Mouse (Mus musculus) retina, postnatal 1 day (tissue): ENCODE data around the gene Gm49630.
A peak's percentile ranks its signal among the peaks of the same experiment; 100 is the strongest.
"Not testable (repeated sequence)": the region's sequence is repeated elsewhere in the genome, so short reads cannot be mapped to it uniquely, and the experiment has no call there.

Source experiments
- DNase-seq: peaks from one replicate; pipeline ENCODE4 v3.0.0-alpha.2; 2012

Gene Gm49630

DNA sequence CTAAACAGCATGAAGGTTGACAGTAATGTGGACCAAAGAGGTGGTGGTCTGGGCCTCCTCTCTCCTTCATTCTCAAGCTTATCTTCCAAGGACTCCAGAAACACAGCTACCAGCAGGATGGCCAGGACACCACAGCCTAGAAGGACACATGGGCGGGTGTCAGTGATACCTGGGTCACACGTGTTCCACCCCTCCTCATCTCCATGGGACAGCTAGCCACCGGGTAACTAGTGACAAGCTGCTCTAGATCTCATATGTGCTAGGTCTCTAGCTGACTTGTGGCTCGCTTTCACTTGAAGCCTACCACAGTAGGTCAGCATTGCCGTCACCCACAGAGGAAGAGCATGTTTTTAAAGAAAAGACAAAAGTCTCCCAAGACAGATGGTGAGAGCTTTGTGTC lies at the start of gene Gm49630:
Gene Gm49630 (minus strand): TSS at position 101 of the 400 bp plus-strand sequence.
- DNase-seq, result not testable (repeated sequence)

- DNase-seq, result peak; percentile 42
Observed at GRCm38 (mm10) chr17:7420191-7420973, 48.6 kb upstream of the Gm49630 start.

DNA sequence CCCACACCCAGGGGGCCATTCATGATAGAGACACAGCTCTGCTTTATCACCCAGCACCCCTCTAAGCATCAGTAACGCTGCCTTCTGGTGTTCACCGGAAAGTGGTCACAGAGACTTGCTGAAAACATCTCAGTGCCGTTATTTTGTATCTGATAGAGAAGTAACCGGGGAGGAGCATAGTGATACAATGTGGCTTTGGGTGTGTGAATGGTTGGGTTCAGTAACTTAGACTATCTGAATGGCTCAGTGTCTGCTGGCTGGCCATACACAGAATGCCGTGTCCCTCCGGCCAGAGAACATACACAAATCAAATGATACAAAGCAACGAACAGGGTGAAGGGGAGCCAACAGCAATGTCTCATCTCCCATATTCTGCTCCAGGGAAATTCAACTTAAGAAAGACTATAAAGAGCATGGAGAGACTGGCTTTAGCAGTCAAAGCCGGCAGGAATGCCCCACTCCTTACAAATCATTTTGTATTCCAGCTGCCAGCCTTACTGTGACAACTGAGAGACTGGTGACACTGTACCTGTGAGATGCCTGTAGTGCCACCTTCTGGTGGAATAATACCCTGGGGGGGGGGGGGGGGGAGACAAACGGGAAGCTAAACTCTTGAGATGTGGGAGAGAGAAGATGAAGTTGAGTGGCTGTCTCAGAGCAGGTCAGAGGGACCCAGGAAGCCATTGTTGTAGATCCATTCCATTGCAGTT lies 43.0 kb upstream of the Gm49630 start:
- not testable (repeated sequence) for DNase-seq

DNA sequence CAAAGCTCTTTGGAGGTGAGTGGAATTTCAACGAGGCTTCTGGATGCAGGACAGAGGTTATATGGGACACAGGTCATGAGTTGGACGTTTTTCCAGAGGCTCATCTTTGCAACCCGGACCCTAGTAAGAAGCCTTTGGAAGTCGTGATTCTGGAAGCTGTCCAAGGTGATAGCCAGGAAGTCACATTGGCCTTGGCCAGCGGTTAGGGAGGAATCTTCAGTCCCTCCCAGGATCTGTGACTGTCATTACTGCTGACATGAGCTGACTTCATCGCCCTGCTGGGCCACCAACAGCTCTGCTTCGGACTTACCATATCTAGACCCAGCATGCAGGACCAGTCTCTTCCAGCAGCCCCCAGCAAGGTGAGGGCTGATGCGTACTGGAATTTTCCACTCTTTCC lies 41.6 kb upstream of the Gm49630 start:
- not testable (repeated sequence) for DNase-seq

DNA sequence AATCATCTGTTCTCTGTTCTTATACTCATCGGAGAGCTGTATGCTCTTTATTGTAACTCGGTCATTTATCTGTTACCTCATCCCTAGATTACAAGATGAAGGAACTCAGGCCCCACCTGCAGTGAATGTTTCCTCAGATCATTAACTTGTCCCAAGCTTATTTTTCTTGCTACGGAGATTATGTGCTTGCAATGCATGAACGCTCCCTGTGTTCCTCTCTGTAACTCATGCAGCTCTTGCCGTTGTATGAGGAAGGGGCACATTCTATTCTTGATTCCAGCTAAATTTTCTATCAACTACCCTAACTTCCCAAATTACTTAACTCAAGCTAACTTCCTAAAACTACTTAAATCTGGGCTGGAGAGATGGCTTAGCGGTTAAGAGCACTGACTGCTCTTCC lies 28.0 kb upstream of the Gm49630 start:
- DNase-seq, result not testable (repeated sequence)

- DNase-seq, result not testable (repeated sequence)
Observed at GRCm38 (mm10) chr17:7398198-7398847, 26.5 kb upstream of the Gm49630 start.

GRCm38 (mm10) chr17:7397079-7397478 lies 25.3 kb upstream of the Gm49630 start:
- DNase-seq, result not testable (repeated sequence)

- not testable (repeated sequence) for DNase-seq
Observed at GRCm38 (mm10) chr17:7396288-7396687, 24.5 kb upstream of the Gm49630 start.

DNA sequence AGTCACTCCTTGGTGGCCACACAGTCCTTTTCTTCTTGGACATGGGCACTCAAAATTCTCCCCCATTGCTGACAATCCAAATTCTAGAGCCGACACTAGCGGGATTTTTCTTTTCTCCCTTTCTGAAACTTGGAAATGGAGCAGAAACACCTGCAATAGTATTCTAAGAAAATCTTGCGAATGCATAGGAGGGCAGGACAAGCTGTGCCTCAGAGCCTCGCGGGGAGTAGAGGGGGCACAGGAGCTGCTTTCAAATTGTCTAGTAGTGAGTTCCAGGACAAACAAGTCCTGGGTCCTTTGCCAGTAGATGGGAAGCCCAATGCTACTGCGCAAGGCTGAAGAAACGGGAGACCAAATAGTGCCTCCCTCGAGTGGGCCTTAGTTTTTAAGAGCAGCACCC lies 23.9 kb upstream of the Gm49630 start:
- DNase-seq, result not testable (repeated sequence)

DNA sequence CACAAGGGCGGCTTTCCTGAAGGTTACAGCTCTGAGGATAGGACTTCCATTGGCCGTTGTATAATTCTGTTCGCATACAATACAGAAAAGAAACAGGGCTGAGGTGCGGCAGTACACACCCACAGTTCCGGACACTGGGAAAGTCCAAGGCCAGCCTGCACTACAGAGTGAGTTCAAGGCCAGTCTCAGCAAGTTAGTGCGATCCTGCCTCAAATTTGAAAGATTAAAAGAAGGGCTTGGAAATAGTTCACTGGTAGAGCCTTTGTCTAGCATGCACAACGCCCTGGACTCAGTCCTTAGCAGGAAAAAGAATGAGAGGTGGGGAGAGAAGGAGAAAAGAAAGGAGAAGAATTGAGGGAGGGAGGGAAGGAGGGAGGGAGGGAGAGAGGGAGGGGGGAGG lies 23.3 kb upstream of the Gm49630 start:
- DNase-seq, result not testable (repeated sequence)

- not testable (repeated sequence) for DNase-seq
Observed at GRCm38 (mm10) chr17:7389898-7390297, 18.1 kb upstream of the Gm49630 start.

GRCm38 (mm10) chr17:7388958-7389356 lies 17.2 kb upstream of the Gm49630 start:
- DNase-seq, result not testable (repeated sequence)

GRCm38 (mm10) chr17:7388341-7388957 lies 16.7 kb upstream of the Gm49630 start:
- DNase-seq, result not testable (repeated sequence)

- peak; percentile 58 for DNase-seq
Observed at GRCm38 (mm10) chr17:7386016-7386415, 14.2 kb upstream of the Gm49630 start.

DNA sequence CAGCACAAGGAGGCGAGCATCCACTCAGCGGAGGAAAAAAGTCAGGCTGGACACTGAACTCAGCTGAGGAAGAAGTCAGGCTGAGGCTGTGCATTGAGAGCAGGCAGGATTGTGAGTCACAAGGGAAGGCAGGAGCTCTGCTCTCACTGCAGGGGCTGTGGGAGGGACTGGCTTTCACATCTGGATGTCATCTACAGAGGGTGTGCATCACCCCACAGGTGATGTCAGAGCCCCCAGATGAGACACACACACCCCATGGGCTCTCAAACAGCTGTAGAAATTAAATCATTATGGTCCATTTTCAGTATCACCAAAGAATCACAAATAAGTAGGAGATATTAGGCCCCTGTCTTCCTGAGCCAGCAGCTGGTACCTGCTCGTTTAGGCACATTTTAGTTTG lies 13.6 kb upstream of the Gm49630 start, which contains the start of gene Unc93a2:
Gene Unc93a2 (minus strand): TSS at position 101 of the 400 bp plus-strand sequence.
- not testable (repeated sequence) for DNase-seq

- DNase-seq, result not testable (repeated sequence)
Observed at GRCm38 (mm10) chr17:7383167-7384143, 11.7 kb upstream of the Gm49630 start.

DNA sequence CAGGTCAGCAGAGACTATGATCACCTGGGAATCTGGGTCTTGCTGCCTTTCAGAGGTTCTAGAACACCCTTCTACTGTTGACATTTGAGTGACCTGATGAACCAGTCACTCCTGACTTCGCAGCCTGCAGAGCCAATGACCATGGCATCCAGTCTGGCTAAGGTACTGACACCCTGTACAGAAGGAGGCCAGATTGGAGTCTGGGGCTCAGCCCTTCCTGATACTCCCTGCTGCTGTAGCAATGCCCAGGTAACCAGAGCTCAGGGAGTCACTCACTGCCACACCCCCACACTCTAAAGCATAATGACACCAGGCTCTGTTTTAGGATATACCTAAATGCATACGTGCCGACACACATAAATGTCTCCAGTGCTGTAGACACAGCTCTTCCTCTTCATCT lies 10.9 kb upstream of the Gm49630 start:
- DNase-seq, result not testable (repeated sequence)

GRCm38 (mm10) chr17:7377907-7378306 lies 6.1 kb upstream of the Gm49630 start:
- not testable (repeated sequence) for DNase-seq

DNA sequence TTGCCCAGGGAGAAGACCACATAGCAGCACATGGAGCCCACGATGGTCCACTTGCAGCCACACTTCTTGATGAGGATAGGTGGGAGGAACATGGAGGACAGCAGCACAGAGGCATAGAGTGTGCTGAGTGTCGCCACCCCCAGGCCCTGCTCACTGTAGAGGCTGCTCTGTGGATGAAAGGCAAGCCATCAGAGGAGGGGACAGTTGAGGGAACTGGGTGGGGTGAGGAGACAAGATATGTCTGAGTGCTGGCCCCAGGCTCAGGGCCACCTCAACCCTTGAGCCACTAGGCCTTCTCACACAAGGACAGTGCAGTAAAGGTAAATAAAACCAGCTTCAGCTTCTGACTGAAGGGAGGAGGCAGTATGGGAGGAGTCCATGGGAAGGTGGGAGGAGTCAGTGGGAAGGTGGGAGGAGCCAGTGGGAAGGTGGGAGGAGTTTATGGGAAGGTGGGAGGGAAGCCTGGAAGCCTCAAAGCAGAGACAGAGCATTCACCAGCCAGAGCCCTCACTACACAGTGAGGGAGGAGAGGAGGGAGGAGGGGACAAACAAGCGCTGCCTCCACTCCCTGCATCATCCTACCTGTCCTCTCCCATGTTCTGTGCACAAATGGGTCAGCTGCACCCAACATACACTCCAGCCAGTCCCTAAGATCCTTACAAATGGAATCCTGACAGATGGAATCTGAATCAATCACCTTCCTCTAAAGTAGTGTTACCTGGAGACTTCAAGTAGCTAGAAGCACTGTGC lies 5.3 kb upstream of the Gm49630 start:
- not testable (repeated sequence) for DNase-seq

DNA sequence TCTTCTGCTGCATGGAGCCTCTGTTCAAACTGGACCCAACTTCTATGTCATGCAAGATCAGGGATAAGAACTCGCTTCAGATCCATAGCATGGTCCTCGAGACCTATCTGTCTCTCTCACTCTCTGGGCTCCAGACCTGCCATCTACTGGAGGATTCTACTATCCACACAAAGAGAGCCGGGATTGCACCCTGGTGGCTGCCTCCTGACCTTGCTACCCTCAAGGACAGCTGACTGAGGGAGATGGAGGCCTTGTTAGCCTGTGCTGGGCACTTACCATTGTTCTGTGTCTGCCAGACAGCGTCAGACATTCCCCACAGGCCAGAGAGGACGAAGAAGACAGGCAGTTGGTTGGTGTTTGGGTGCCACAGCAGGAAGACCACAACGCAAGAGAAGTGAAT lies 2.4 kb downstream of the Gm49630 start:
- DNase-seq, result not testable (repeated sequence)
